Mouse (Mus musculus) spleen, postnatal 4 days (tissue): Measurements from ENCODE around the gene Chst5.
A peak's percentile ranks its signal among the peaks of the same experiment; 100 is the strongest.
"Not testable (repeated sequence)": the region's sequence is repeated elsewhere in the genome, so short reads cannot be mapped to it uniquely, and the experiment has no call there.

ENCODE experiments used
- DNase-seq, 2 experiments: peaks; one replicate each; pipeline ENCODE4 v3.0.0; 2022; ENCODE audit warnings: low spot score in 2 of 2

Gene Chst5

DNA sequence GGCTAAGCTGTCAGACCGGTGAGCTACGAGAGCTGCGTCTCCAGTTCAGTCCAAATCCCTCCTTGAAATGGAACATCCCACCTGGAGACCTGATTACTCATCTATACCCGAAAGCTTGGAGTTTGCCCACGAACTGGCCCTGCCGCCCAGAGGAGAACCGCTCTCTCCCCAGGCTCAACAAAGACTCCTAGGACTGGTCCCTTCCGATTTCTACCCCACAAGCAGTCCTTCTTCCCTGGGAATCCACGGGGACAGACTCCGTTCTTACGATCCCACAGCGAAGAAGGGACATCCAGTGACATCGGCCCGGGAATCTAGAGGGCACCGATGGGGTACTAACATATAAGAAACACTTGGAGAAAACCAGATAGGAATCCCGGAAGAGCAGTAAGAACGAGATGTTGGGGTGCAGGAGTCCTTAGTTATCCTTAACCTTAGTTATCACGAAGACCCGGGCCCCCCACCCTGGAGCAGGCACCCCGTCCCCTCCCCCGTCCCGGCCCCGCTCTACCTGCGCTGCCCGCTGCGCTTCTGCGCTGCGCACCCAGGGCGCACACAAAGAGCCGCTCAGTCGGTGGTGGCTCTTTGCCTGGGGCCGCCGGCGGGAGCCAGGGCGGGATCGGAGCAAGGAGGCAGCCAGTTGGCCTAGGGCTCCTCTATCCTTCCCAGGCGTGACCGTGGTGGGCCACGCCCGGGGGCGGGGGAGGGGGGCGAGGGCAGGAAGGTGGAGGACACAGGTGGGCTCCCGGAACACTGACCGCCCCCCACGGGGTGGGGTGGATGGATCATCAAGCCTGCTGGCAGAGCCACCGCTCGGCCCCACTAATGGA lies at the start of gene Chst5:
Chst5 (minus strand) TSS at position 827 of the 830 bp plus-strand sequence.
- no peak for DNase-seq

DNA sequence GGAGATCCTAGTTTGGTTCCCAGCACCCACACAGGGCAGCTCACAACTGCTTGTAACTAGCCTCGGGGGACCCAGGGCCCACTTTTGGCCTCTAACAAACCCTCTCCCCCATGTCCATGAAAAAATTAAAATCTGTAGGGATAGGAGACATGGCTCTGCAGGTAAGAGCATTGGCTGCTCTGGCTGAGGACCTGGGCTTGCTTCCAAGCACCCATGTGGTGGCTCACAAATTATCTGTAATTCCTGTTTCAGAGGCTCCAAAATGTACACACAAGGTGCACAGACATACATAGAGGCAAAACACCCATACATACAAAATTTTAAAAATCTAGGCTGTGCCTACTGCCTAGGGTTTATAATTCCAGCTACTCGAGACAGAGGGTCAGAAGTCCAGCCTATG lies 47.0 kb upstream of the Chst5 start:
- DNase-seq: no peak

DNA sequence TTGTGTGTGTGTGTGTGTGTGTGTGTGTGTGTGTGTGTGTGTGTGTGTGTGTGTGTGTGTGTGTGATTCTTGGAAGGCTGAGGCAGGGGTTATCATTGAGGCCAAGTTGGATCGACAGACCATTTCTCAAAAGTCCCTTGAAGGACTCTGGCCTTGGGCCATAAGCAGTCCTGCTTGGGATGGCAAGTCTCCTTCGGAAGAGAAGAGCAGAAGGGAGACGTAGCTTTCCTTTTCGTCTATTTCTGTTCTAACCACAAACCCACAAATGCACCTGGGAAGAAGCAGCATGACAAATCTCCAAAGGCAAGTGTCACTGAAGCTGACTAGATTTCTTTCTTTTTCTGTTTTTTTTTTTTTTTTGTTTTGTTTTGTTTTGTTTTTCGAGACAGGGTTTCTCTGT lies 45.6 kb upstream of the Chst5 start:
- DNase-seq: no peak

DNA sequence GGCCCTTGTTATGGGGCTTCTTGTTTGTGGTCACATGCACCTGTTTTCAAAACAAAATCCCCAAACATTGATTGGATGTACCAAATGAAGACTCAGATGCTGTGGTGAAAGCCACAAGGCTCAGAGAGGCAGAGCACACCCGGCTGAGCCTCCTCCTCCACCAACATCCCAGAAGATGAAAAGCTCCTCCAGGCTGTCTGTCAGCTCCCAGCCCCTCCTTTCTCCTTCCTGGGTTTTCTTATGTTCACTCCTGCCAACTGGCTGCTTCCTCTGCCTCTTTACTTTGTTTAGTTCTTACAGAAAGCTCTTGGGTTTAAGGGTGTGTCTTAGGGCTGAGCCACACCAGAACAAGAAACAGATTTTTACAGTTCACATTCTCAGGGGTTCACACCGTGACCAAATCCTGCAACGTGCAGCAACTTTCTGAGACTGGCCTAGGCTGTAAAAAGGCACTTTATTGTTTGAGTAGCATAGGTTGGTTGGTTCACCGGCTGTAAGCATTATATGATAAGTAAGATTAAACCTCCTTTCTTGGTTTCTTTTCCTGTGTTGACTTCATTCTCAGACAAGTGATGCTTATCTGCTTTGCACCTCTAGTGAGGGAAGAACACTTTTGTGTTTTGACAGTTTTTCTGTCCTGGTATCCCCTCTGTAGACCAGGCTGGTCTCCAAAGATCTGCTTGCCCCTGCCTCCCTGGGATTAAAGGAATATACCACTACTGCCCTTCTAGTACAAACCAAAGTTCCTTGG lies 44.8 kb upstream of the Chst5 start:
- DNase-seq: no peak

DNA sequence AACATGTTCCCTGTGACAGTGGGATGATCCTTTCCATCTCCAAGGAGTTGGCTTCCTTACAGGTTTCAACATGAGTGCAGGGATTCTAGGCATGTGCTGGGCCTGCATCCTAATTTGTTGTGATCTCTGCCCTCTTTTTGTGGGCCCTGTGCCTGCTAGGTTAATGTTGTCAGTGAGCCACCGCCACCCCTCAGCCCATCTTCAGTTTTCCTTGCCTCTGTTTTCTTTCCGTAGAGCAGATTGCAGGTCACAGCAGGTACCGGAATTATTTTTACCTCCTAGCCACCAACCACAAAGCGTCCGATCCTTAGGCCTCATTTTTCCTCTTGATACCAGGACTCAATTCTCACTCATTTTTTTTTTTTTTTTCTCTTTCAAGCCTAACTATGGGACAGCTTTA lies 41.7 kb upstream of the Chst5 start:
- no peak for DNase-seq

DNA sequence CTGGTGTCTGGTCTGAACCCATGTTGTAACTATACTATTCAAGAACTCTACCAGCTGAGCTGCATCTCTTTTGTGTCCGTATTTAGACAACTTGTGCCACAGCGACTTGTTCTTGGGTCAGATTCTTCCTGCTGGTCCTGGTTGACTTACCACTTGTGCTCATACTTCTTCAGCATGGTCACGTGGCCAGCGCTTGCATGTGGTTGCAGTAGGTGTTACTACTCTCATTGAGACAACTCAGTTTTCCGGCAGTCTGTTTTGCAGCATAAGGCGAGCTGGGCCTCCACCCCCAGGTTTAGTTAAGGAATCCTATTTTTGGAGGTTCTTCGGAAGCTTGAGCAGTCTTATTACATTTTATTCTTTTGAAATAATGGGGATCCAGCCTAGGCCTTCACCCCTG lies 41.1 kb upstream of the Chst5 start:
- no peak for DNase-seq

DNA sequence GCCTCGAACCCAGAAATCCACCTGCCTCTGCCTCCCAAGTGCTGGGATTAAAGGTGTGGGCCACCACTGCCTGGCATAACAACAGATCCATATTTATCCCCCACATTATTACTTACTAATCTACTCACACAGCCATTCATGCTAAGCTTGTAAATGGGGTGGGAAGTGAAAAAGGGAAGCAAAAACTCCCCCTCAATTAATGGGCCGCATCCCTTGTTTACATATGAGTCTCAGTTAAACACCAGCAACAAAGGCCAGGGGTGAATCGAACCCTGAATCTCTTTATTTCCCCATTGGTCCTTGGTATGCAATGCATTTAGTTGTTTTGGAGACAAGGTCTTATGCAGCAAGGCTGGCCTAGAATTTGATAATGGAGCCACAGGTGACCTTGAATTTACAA lies 40.6 kb upstream of the Chst5 start:
- DNase-seq: no peak

DNA sequence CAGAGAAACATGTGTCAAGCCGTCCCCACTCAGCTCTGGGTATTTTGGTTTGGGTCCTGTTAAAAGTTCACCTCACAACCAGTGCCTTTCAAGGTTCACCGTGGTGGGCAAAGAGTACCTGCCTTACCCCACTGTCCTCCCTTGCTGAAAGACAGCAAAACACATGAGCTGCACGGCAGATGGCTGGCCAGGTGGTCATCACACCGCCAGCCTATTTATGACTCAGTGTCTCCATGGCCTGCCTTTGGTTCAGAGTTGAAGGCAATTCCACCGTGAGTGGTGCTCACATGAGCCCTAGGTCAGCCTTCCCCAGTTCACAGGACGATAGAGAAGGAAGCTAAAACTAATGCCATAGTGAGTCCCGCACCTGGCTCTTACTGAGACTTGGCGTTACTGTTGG lies 37.7 kb upstream of the Chst5 start:
- no peak for DNase-seq

DNA sequence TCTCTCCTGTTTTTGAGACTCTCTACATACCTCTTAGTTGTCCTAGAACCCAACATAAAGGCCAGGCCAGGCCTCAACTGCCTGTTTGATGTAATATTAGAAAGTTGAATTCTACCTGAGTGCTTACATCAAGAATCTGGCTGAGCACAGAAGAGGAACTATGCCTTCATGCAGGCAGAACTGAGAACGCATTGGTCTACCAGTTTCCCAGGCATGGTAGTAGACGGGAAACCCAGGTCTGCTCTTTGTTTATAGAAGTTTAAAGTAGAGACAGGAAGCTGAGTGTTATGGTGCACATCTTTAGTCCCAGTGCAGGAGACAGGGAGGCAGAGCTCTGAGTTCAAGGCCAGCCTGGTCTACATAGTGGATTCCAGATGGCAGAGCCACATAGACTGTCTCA lies 36.9 kb upstream of the Chst5 start:
- no peak for DNase-seq

DNA sequence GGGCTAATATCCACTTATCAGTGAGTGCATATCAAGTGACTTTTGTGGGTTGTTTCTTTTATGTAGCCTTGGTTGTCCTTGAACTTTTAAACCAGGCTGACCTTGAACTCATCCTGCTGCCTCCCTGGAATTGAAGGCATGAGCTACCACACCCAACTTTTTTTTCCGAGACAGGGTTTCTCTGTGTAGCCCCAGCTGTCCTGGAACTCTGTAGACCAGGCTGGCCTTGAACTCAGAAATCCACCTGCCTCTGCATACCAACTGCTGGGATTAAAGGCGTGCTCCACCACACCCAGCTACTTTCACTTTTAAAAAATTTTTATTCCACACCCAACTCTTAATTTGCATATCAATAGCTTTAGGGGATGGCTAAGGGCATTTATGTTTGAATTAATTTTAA lies 33.3 kb upstream of the Chst5 start:
- DNase-seq: no peak

DNA sequence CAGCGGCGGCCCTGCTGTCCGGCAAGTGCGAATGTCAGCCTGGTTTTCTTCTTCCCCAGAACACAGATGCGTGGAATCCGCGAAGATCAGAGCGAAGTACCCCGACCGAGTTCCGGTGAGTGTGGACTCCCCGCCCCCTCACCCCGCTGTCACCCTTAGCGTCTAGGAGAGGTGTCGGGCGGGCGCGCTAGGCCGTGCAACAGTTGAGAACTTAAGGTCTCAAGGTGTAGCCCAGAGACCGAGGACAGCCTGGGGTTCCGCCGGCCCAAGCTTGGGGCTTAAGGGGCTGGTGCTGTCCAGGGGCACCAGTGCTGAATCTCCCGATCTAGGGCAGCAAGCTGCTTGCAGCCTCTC lies 30.8 kb upstream of the Chst5 start:
- DNase-seq: peak; percentile 56 to 85

DNA sequence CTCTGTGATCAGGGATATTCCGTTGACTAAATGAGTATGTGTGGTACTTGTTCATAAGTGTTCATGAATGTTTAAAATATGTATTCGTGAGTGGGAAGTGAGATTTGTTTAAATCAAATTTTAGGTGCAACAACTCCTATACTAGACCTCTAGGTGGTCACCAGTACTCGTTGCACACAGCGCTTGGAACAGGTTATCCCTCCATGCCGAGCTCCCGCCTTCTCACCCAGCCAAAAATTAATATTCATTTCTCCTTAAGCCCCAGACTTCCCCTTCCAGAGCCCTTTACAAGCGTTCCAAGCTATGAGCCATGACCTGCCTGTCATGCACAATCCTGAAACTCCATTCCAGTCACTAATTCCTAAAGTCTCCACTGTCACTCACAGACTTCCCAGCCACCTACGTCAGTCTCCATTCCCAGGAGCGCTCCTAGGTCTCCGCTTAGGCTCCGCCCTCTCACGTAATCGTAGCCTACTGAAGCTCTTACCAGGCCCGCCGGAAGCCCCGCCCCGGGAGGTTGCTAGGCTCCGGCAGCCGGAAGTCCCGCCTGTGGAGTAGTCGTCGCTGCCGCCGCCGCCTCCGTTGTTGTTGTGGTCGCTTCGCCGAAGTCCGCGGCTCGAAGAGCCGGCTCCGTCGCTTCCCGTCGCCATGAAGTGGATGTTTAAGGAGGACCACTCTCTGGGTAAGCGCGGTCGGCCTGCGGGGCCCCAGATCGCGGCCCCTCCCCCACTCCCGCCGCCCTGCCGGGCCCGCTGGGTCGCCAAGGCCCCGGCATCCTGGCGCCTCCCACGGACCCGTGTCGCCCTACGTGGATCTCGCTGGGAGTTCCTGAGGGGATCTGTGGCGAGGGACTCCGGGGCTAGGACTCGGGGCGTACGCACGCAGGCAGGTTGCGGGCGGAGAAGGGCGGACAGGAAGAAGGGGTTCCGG lies 30.2 kb upstream of the Chst5 start, which contains the start of gene Gabarapl2:
Gabarapl2 (plus strand) TSS at position 533 of the 930 bp plus-strand sequence.
- peak; percentile 95 to 98 for DNase-seq

DNA sequence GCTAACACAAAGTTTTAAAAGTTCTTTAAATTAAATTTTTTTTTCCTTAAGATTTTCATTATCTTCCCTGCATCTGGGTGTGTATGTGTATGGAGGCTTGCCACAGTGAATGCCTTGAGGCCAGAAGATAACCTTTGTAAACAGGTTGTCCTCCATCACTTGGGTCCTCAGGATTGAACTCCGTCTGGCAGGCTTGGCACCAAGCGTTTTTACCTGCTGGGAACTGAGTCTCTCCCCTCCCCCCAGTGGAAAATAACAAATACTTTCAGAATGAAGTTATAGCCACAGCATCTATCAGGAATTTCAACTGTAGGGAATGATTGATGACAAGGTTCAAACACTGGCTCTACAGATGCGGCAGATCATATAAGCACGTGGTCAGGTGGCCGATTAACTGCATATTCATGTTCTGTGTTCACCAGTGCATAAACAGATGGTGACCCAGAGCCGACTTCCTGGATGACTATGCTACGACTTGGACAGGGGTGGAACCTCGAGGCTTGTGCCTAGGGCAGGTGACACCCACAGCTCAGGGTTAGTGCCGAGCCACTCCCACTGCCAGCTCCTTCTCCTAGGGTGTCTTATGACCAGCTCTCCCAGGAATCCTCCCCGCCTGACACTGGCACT lies 29.4 kb upstream of the Chst5 start:
- peak; percentile 61 to 76 for DNase-seq

DNA sequence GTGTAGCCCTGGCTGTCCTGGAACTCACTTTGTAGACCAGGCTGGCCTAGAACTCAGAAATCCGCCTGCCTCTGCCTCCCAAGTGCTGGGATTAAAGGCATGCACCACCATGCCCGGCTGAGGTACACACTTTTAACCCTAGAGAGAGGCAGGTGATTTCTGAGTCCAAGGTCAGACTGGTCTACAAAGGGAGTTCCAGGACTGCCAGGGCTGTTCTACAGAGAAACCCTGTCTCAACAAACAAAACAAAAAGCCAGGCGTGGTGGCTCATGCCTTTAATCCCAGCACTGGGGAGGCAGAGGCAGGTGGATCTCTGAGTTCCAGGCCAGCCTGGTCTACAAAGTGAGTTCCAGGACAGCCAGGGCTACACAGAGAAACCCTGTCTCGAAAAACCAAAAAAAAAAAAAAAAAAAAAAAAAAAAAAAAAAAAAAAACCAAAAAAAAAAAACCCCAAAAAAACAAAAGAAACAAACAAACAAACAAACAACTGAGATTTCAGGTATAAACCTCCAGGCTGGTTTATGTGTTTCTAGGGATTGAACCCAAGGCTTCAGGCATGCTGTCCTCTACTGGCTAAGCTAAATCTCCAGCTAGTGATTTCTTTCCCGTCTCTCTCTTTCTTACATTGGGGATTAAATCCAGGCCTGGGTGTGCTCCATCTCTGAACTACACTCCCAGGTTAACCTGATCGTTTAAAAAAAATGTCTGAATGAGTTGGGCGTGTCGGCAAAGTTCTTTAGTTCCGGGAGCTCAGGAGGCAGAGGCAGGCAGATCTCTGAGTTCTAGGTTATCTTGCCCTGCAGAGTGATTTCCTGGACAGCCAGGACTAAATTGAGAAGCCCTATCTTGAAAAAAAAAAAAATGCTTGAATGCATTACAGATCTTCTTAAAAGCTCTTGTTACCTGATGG lies 28.1 kb upstream of the Chst5 start:
- not testable (repeated sequence) for DNase-seq

DNA sequence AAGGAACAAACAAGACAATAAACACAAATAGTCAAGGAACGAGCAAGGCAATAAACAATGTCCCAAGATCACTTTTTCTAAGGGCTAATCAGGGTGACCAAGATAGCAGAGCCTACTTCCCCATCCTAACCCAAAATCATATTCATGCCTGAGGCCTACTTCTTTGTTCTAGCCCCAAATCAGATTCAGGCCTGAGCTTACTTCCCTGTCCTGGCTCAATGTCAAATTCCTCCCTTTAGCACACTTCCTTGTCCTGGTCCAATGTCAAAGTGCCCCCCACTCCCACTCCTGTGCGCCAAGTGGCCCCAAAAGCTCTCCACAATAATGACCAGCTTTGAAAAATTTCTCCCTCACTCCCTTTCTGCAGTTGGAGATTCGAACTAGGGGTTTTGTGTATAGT lies 26.9 kb upstream of the Chst5 start:
- DNase-seq: no peak

DNA sequence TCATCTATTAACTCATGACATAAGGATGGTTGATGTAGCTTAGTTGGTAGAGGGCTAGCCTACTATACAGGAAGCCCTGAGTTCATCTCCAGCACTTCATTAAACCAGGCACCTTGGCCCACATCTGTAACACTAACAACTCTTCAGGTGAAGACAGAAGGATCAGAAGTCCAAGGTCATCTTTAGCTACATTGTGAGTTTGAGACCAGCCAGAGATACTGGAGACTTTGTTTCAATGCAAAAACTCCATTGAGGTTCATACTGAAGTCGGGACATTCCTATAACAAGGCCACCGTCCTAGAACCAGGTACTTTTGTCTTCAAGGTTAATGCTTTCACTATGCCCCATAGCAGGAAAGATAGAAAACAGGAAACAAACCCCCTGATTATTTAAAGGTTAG lies 24.0 kb upstream of the Chst5 start:
- no peak for DNase-seq

DNA sequence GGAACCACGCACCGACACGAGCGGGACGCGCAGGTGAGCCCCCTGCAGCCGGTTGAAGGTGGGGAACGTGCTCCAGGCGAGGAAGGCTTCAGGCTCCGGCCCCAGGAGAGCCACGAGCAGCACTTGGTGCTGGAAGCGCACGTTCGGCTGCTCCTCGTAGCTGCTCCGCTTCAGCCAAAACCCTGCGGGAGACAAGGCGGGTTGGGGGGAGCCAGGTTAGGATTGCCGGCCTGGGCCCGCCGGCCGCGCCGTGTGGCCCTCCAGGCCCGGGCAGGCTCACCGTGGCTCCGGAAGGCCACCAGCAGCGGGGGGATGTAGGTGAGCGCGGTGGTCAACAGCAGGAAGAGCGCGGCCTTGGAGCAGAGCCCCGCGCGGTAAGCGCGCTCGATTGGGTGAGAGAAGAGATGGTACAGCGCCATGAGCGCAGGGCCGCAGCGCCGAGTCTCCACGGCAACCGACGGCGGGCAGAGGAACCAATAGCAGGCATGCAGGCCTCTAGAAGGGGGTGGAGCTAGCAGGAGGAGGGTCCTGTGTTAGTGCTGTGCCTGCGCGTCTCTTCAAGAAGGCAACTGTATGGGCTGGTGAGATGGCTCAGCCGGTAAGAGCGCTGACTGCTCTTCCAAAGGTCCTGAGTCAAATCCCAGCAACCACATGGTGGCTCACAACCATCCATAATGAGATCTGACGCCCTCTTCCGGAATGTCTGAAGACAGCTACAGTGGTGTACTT lies 23.3 kb upstream of the Chst5 start, which contains the start of gene Tmem231:
Tmem231 (minus strand) TSS at position 534 of the 729 bp plus-strand sequence.
- DNase-seq: peak; percentile 89 to 92

DNA sequence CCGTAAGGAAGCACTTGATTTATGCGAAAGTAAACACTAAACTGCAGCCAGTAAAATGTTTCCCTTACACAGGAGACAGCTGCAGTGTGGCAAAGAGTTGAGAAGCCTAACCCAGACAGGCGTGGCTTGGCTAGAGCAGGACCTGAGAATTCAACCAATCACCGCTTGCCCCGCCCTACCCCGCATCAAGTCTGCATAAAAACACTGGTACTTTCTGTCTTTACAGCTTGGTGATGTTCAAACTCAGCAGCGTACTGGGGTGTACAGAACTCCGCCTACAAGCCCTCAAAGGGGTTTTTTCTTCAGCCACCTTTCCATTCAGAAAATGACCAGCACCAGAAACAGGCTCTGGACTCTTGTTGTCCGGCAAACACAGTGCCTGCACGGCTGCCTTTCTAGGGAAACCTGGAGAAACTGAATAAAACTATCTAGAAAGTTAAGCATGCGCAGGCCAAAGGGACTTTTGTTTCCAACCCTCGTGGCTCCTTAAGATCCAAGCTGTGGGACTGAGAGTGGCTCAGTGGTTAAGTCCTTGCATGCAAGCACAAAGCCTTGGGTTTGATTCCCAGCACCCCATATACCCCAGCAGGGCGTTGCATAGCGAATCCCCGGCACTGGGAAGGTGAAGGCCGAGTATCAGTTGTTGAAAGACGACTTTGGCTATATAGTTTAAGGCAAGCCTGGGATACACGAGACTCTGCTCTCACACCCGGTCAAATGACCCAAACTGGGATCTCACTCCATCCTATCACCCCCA lies 22.5 kb upstream of the Chst5 start:
- peak; percentile 78 to 82 for DNase-seq

DNA sequence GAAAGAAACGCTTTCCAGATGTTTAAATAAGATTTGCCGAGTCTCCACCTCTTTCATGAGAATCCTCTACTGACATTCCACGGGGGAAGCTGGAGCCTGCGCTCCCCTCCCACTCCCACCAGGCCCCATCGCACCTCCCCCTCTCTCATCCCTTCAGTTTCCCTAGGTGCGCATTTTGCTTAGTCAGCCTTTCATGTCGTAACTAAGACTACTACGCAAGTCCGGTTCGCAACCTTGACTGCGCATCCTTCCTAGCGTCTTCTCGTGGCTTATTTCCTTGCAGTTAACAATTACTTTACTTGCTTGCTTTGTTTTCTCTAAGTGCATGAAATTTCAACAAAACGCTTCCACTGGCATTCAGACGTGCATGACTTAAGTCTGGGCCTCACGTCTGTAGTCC lies 21.5 kb upstream of the Chst5 start:
- DNase-seq: no peak
